Mouse (Mus musculus) frontal cortex, adult (tissue): ENCODE measurements around the gene Utf1.

Source experiments
- ATAC-seq: cut with Nextera tagmentation; 2 replicates; pipeline ENCODE4 v1.9.2; 2017; ENCODE audit warnings: mild to moderate bottlenecking, moderate library complexity, mixed read lengths; ENCODE audit not compliant: low TSS enrichment

Utf1 gene

GRCm38 (mm10) chr7:139971436-139971835, 27.8 kb downstream of the Utf1 start:
- ATAC-seq = peak; percentile 39; the same call in 1 of the 2 replicates

- no peak for ATAC-seq
Measured at GRCm38 (mm10) chr7:139972923-139973331, 29.3 kb downstream of the Utf1 start.

GRCm38 (mm10) chr7:139974307-139974706, 30.7 kb downstream of the Utf1 start:
- no peak for ATAC-seq

GRCm38 (mm10) chr7:139975471-139975870, 31.9 kb downstream of the Utf1 start:
- ATAC-seq = no peak

- peak; percentile 98 for ATAC-seq
Measured at GRCm38 (mm10) chr7:139978278-139978892, 34.8 kb downstream of the Utf1 start, which contains the start of gene 6430531B16Rik. Gene 6430531B16Rik (minus strand): TSS chr7:139978755.

GRCm38 (mm10) chr7:139979011-139979719, 35.6 kb downstream of the Utf1 start:
- ATAC-seq = peak; percentile 44

GRCm38 (mm10) chr7:139980778-139981177, 37.2 kb downstream of the Utf1 start:
- no peak for ATAC-seq

- no peak for ATAC-seq
Measured at GRCm38 (mm10) chr7:139982058-139982457, 38.5 kb downstream of the Utf1 start.

GRCm38 (mm10) chr7:139984505-139984904, 40.9 kb downstream of the Utf1 start:
- no peak for ATAC-seq

- no peak for ATAC-seq
Measured at GRCm38 (mm10) chr7:139988272-139988671, 44.7 kb downstream of the Utf1 start.

- no peak for ATAC-seq
Measured at GRCm38 (mm10) chr7:139990864-139991394, 47.3 kb downstream of the Utf1 start.

GRCm38 (mm10) chr7:139992406-139992805, 48.8 kb downstream of the Utf1 start, which contains the start of gene Adam8:
Gene Adam8 (minus strand): TSS chr7:139992562.
- ATAC-seq = no peak

GRCm38 (mm10) chr7:139993532-139993931, 49.9 kb downstream of the Utf1 start:
- no peak for ATAC-seq

GRCm38 (mm10) chr7:139994202-139994601, 50.6 kb downstream of the Utf1 start:
- no peak for ATAC-seq

GRCm38 (mm10) chr7:139994676-139995075, 51.1 kb downstream of the Utf1 start:
- peak; percentile 50 for ATAC-seq
